In the genomic region with DNA sequence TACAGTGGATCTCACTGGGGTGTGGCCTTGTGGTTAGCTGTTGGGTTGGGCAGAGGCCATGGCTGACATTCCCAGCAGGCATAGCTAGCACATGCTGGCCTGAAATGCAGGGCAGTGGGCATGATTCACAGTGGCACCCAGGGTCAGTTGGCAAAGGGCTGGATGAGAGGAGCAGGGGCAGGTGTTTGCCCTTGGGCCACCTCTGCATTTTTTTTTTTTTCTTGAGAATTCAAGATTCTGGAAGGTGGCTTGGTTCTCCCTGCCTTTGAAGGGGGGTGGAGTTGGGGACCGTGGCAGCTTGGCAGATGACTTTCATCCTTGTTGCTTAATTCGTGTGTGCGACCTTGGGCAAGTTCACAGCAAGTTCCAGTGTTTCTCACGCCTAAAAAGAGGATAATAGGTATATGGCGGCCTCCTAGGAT, we compare ENCODE assay signal across 12 mouse cellular contexts. TPM values are rescaled to one million over a fixed set of nuclear protein-coding genes. Genes with fewer than 3 reads are reported as not detected.
DNase-seq lines count a peak whose midpoint lies in the region; ATAC-seq and TF ChIP-seq lines count a peak whose summit lies in the region.
"Had no signal": no experiment of that assay in that cellular context is flagged by ENCODE, and none has a peak within 500 bp of the region (broad histone marks: within the 10 kb centered on the region; RNA-seq: fewer than 3 reads in every experiment).

No protein-coding gene starts in this region.

- no peaks in the 10 kb centered on the region for H3K9me3 ChIP-seq in megakaryocyte, embryonic 14.5 days
- H3K9me3 ChIP-seq in forebrain, embryonic 15.5 days = no peaks in the 10 kb centered on the region
- H3K9me3 ChIP-seq: heart, embryonic 13.5 days; limb, embryonic 12.5 days; midbrain, embryonic 12.5 days had no signal

- H3K4me1 ChIP-seq in megakaryocyte, embryonic 14.5 days = peaks cover 90% of the 10 kb centered on the region
- peaks cover 60% of the 10 kb centered on the region for H3K4me1 ChIP-seq in bone marrow macrophage, adult 2 months (ENCODE audit: control insufficient read depth, insufficient read depth, low read length)
- H3K4me1 ChIP-seq in forebrain, embryonic 15.5 days = peaks cover 16% of the 10 kb centered on the region

- intact Hi-C loops in gastrocnemius, postnatal 14 days (cut with DNase I; ENCODE audit: low total_unique reads) = loop anchor here (5.0 kb wide), 1 partner anchor 153 kb away; no protein-coding TSS in a partner anchor
- intact Hi-C loops in gastrocnemius, postnatal 36 days (cut with DNase I) = loop anchor here (5.0 kb wide), 1 partner anchor 58 kb away; no protein-coding TSS in a partner anchor

- 85% methylated on average over 5 of the region's 5 CpGs for WGBS in forebrain, embryonic 15.5 days

- TF ChIP-seq POLR2A in bone marrow macrophage, adult 2 months (IDR thresholded peaks at IDR 0.05; ENCODE audit: borderline replicate concordance, low read depth, low read length) = no peak

- ATAC-seq in megakaryocyte, adult 5-6 weeks (ENCODE audit: poor library complexity, severe bottlenecking) = no peak
- ATAC-seq in forebrain, embryonic 15.5 days (replicated peaks) = no peak

- DNase-seq in gastrocnemius, postnatal 14 days = peak; percentile 3
- DNase-seq in gastrocnemius, postnatal 36 days = no peak
- DNase-seq in thymus, postnatal 25 days = peak; percentile 52
- no peak for DNase-seq in cerebellum, postnatal 10 days

- H3K4me2 ChIP-seq in forebrain, embryonic 15.5 days (replicated peaks) = no peak overlapping the region
- H3K4me2 ChIP-seq: heart, embryonic 13.5 days; limb, embryonic 12.5 days; midbrain, embryonic 12.5 days had no signal

- peak overlapping the region; percentile 74 for H3K4me3 ChIP-seq in megakaryocyte, embryonic 14.5 days (replicated peaks)
- peak overlapping the region; percentile 88 for H3K4me3 ChIP-seq in bone marrow macrophage, adult 2 months (ENCODE audit: insufficient read depth, low read length)
- no peak overlapping the region for H3K4me3 ChIP-seq in forebrain, embryonic 15.5 days
- H3K4me3 ChIP-seq: heart, embryonic 13.5 days; limb, embryonic 12.5 days; midbrain, embryonic 12.5 days had no signal

- peaks cover 48% of the 10 kb centered on the region for H3K27me3 ChIP-seq in megakaryocyte, embryonic 14.5 days (replicated peaks)
- H3K27me3 ChIP-seq in forebrain, embryonic 15.5 days = peaks cover 34% of the 10 kb centered on the region

- peaks cover 9% of the 10 kb centered on the region for H3K36me3 ChIP-seq in megakaryocyte, embryonic 14.5 days (replicated peaks; ENCODE audit: low read length)
- H3K36me3 ChIP-seq in forebrain, embryonic 15.5 days = no peaks in the 10 kb centered on the region
- H3K36me3 ChIP-seq: heart, embryonic 13.5 days; limb, embryonic 12.5 days; midbrain, embryonic 12.5 days had no signal

- no peak for TF ChIP-seq CTCF in bone marrow macrophage, adult 2 months (IDR thresholded peaks at IDR 0.05; ENCODE audit: low read depth, low read length)

- no peak overlapping the region for H3K9ac ChIP-seq in forebrain, embryonic 15.5 days (replicated peaks)
- H3K9ac ChIP-seq: heart, embryonic 13.5 days; limb, embryonic 12.5 days; midbrain, embryonic 12.5 days had no signal

- H3K27ac ChIP-seq in bone marrow macrophage, adult 2 months (ENCODE audit: insufficient read depth, low read depth, low read length) = peak overlapping the region; percentile 88
- no peak overlapping the region for H3K27ac ChIP-seq in forebrain, embryonic 15.5 days (replicated peaks)
- H3K27ac ChIP-seq: heart, embryonic 13.5 days; limb, embryonic 12.5 days; midbrain, embryonic 12.5 days had no signal

RNA-seq across cellular contexts. Expression of gene Fmnl1, which starts 3.5 kb away (rescaled TPM):
- total RNA-seq in gastrocnemius, postnatal 14 days (2021) = 1 to 10 TPM; 6.7 to 7.3 TPM
- total RNA-seq in gastrocnemius, postnatal 36 days (2021) = 1 to 10 TPM; 3.6 to 5.6 TPM
- polyA plus RNA-seq in megakaryocyte, embryonic 14.5 days (2012; ENCODE audit: insufficient read depth, low replicate concordance) = 25.5 and 36.6 TPM in 2 replicates
- 387 and 407 TPM in 2 replicates for total RNA-seq in megakaryocyte, adult 5-6 weeks (2015)
- total RNA-seq in megakaryocyte, adult 5-6 weeks (2017) = 126 and 152 TPM in 2 replicates
- 216 and 241 TPM in 2 replicates for polyA plus RNA-seq in bone marrow macrophage, adult 2 months (2012; ENCODE audit: insufficient read depth, insufficient read length, missing spikeins)
- 1.7 and 3.1 TPM in 2 replicates for polyA plus RNA-seq in forebrain, embryonic 15.5 days (2015; fragmentation: Nextera tagmentation; extraction: Ambion mirVana)

RNA-seq across cellular contexts. Expression of gene 1700023F06Rik, which starts 33.9 kb away (rescaled TPM):
- not detected for total RNA-seq in gastrocnemius, postnatal 14 days (2021)
- total RNA-seq in gastrocnemius, postnatal 36 days (2021) = not detected
- polyA plus RNA-seq in megakaryocyte, embryonic 14.5 days (2012; ENCODE audit: insufficient read depth, low replicate concordance) = not detected in 2 replicates
- not detected in 2 replicates for total RNA-seq in megakaryocyte, adult 5-6 weeks (2015)
- total RNA-seq in megakaryocyte, adult 5-6 weeks (2017) = not detected in 2 replicates
- polyA plus RNA-seq in bone marrow macrophage, adult 2 months (2012; ENCODE audit: insufficient read depth, insufficient read length, missing spikeins) = not detected in 2 replicates
- 0.75 and 0.98 TPM in 2 replicates for polyA plus RNA-seq in forebrain, embryonic 15.5 days (2015; fragmentation: Nextera tagmentation; extraction: Ambion mirVana)
- polyA plus RNA-seq: heart, embryonic 13.5 days; inflammation-experienced regulatory T-cells, adult 6 months; midbrain, embryonic 12.5 days had no signal

RNA-seq across cellular contexts. Expression of gene Hexim2, which starts 42.2 kb away (rescaled TPM):
- total RNA-seq in gastrocnemius, postnatal 14 days (2021) = 1 to 10 TPM; 2.7 to 3.8 TPM
- 1 to 10 TPM; 2.1 to 2.9 TPM for total RNA-seq in gastrocnemius, postnatal 36 days (2021)
- polyA plus RNA-seq in megakaryocyte, embryonic 14.5 days (2012; ENCODE audit: insufficient read depth, low replicate concordance) = 73.5 and 168 TPM in 2 replicates
- total RNA-seq in megakaryocyte, adult 5-6 weeks (2015) = 0.25 and 1.8 TPM in 2 replicates
- 1.0 and 2.1 TPM in 2 replicates for total RNA-seq in megakaryocyte, adult 5-6 weeks (2017)
- polyA plus RNA-seq in bone marrow macrophage, adult 2 months (2012; ENCODE audit: insufficient read depth, insufficient read length, missing spikeins) = 3.1 and 3.6 TPM in 2 replicates
- polyA plus RNA-seq in forebrain, embryonic 15.5 days (2015; fragmentation: Nextera tagmentation; extraction: Ambion mirVana) = 20.8 and 23.8 TPM in 2 replicates

RNA-seq across cellular contexts. Expression of gene Spata32, which starts 43.8 kb away (rescaled TPM):
- not detected for total RNA-seq in gastrocnemius, postnatal 14 days (2021)
- not detected for total RNA-seq in gastrocnemius, postnatal 36 days (2021)
- polyA plus RNA-seq in megakaryocyte, embryonic 14.5 days (2012; ENCODE audit: insufficient read depth, low replicate concordance) = not detected in 2 replicates
- not detected in 2 replicates for total RNA-seq in megakaryocyte, adult 5-6 weeks (2015)
- total RNA-seq in megakaryocyte, adult 5-6 weeks (2017) = not detected in 2 replicates
- not detected in 2 replicates for polyA plus RNA-seq in bone marrow macrophage, adult 2 months (2012; ENCODE audit: insufficient read depth, insufficient read length, missing spikeins)
- polyA plus RNA-seq in forebrain, embryonic 15.5 days (2015; fragmentation: Nextera tagmentation; extraction: Ambion mirVana) = 0.15 and 0.38 TPM in 2 replicates
- polyA plus RNA-seq: heart, embryonic 13.5 days; inflammation-experienced regulatory T-cells, adult 6 months; limb, embryonic 12.5 days; midbrain, embryonic 12.5 days had no signal

RNA-seq across cellular contexts. Expression of gene Hexim1, which starts 58.4 kb away (rescaled TPM):
- 10 to 100 TPM; 20.7 to 21.5 TPM for total RNA-seq in gastrocnemius, postnatal 14 days (2021)
- total RNA-seq in gastrocnemius, postnatal 36 days (2021) = 10 to 100 TPM; 14.7 to 17.0 TPM
- 24.4 and 98.1 TPM in 2 replicates for polyA plus RNA-seq in megakaryocyte, embryonic 14.5 days (2012; ENCODE audit: insufficient read depth, low replicate concordance)
- total RNA-seq in megakaryocyte, adult 5-6 weeks (2015) = 10.1 TPM in 2 replicates
- total RNA-seq in megakaryocyte, adult 5-6 weeks (2017) = 17.0 and 24.6 TPM in 2 replicates
- polyA plus RNA-seq in bone marrow macrophage, adult 2 months (2012; ENCODE audit: insufficient read depth, insufficient read length, missing spikeins) = 43.7 and 44.3 TPM in 2 replicates
- polyA plus RNA-seq in forebrain, embryonic 15.5 days (2015; fragmentation: Nextera tagmentation; extraction: Ambion mirVana) = 3.4 and 3.8 TPM in 2 replicates

Comparison
In these comparisons a context has a peak if more than half of its experiments do, and no peak if none do; other contexts are left out.
1. DNase-seq: peak in gastrocnemius, postnatal 14 days (single experiment) and thymus, postnatal 25 days (single experiment); none in gastrocnemius, postnatal 36 days (0 of 2) and cerebellum, postnatal 10 days (0 of 2).
2. RNA of gene Fmnl1, which starts 3.5 kb away (total RNA-seq): 126 to 407 TPM in megakaryocyte, adult 5-6 weeks; 6.7 to 7.3 TPM in gastrocnemius, postnatal 14 days and 3.6 to 5.6 TPM in gastrocnemius, postnatal 36 days; every median in the first group is over 10 times any median in the second.